Mouse (Mus musculus) kidney, embryonic 15.5 days (tissue): ENCODE measurements at regions not wholly inside any gene's neighbourhood (a gene's known extent, or its start where the extent isn't known, plus 50 kb on each side); places are given as distances from the start of the nearest gene placed in this dataset. TPM values are rescaled to one million over a fixed set of nuclear protein-coding genes. Genes with fewer than 3 reads are reported as not detected.

Experiments used
- microRNA-seq: library from miRNA; unstranded; fragments of <30 nt; microRNA quantifications from one replicate; pipeline ENCODE4, GENCODE M21; 2016

Small RNA genes lying in the stretch of these regions (microRNA-seq; reads per million reads assigned to microRNA genes)
- not detected for gene Gm27410
